Mouse (Mus musculus): ENCODE measurements around the gene Rps6.

- no peak for TF ChIP-seq CTCF (IDR thresholded peaks at IDR 0.05; ENCODE audit: low read depth, low read length)
- TF ChIP-seq POLR2A (IDR thresholded peaks at IDR 0.05; ENCODE audit: extremely low read depth, insufficient read depth, low read length) = no peak
Observed at GRCm38 (mm10) chr4:86881178-86881577, 24.0 kb upstream of the Rps6 start.
